Mouse (Mus musculus) embryonic facial prominence, embryonic 15.5 days (tissue): ENCODE results near the gene Clcn5. TPM values are rescaled to one million over a fixed set of nuclear protein-coding genes. Genes with fewer than 3 reads are reported as not detected.

Experiments
- ATAC-seq: fragments of 200-750 bp; cut with Nextera tagmentation; 2 replicates; pipeline ENCODE4 v1.8.0; 2017; ENCODE audit warnings: low read depth, moderate TSS enrichment; ENCODE audit not compliant: insufficient number of reproducible peaks, low FRiP score, low TSS enrichment
- H3K27ac ChIP-seq: fragments of 300-500 bp; sonication (generic); replicated peaks from 2 replicates; pipeline ENCODE4 v1.5.1; 2015; ENCODE audit warnings: mild to moderate bottlenecking, inconsistent platforms
- H3K27me3 ChIP-seq: fragments of 300-500 bp; sonication (generic); 2 replicates; pipeline ENCODE4 v1.6.1; 2015; ENCODE audit warnings: inconsistent platforms
- H3K36me3 ChIP-seq: fragments of 300-500 bp; sonication (generic); 2 replicates; pipeline ENCODE4 v1.6.1; 2015; ENCODE audit warnings: mild to moderate bottlenecking, inconsistent platforms
- H3K4me1 ChIP-seq: fragments of 300-500 bp; sonication (generic); 2 replicates; pipeline ENCODE4 v1.6.1; 2015; ENCODE audit warnings: inconsistent platforms
- H3K4me2 ChIP-seq: fragments of 300-500 bp; sonication (generic); replicated peaks from 2 replicates; pipeline ENCODE4 v1.6.1; 2015; ENCODE audit warnings: mild to moderate bottlenecking, inconsistent platforms
- H3K4me3 ChIP-seq: fragments of 300-500 bp; sonication (generic); replicated peaks from 2 replicates; pipeline ENCODE4 v1.5.1; 2015; ENCODE audit warnings: mild to moderate bottlenecking, inconsistent platforms
- H3K9ac ChIP-seq: fragments of 300-500 bp; sonication (generic); 2 replicates; pipeline ENCODE4 v1.6.1; 2015; ENCODE audit warnings: inconsistent platforms
- H3K9me3 ChIP-seq: fragments of 300-500 bp; sonication (generic); replicated peaks from 2 replicates; pipeline ENCODE4 v1.6.1; 2016; ENCODE audit warnings: inconsistent platforms
- WGBS: fragments of 180-500 bp; shearing (Covaris S2); methylation state at CpG from one replicate; pipeline ENCODE4 v1.1.7; 2015; 5-methylcytosine and 5-hydroxymethylcytosine counted together
- polyA plus RNA-seq: library from polyadenylated mRNA; unstranded; fragments of >200 nt; fragmentation: Nextera tagmentation; extraction: Ambion mirVana; gene quantifications from 2 replicates; pipeline ENCODE4 v1.2.1, GENCODE M21; 2015

The Clcn5 gene
- polyA plus RNA-seq, 1 experiment from 2014 or later = 15.6 TPM

DNA sequence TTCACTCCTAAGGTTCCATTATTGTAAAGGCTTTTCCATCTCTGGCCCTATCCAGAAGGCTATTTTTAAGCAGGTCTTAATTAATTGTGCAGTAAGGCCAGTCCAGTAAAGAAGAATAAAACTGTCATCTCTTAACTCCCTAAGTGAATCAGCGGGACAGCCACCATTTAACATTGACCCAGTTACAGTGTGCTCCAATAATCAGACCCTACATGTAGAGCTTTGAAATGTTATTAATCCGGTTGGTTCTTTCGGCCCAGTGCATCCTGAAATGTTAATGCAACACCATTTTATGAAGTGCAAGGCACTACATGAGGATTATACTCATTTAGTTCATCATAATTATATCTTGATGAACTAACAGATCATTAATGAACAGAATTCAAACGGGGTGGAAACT, 128.3 kb downstream of the Clcn5 start:
- Histone ChIP-seq H3K27me3 (no peaks in the 10 kb centered on the region), H3K9ac (no peak overlapping the region), H3K4me1 (no peaks in the 10 kb centered on the region), H3K9me3 (no peaks in the 10 kb centered on the region), H3K4me3 (no peak overlapping the region), H3K36me3 (no peaks in the 10 kb centered on the region), H3K27ac (no peak overlapping the region), H3K4me2 (no peak overlapping the region)
- no peak for ATAC-seq
- WGBS = 91% methylated on average over 4 of the region's 4 CpGs

DNA sequence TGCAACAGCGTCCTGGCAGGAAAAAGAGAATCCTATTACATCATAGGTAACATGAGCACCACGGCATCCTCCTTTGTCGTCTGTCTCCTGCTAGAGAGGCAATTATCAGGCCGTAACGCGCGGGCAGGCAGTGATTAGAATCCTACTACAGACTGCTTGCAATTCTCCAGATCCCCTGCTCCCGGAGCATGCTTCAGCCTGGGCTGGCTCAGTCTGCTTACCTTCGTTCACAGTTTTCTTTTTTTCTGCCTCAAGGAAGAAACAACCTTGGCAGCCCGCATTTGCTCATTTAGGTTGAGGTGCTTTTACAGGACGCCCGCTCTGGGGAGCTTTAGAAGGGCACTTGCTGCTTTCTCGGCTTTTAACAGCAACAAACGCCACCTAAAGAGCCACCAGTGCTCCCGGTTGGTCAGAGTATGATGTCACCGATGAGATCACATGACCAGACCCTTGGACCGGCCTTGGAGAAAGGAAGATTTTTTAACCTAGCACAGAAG, 130.8 kb downstream of the Clcn5 start:
- Histone ChIP-seq H3K27ac (peak overlapping the region; percentile 65), H3K36me3 (no peaks in the 10 kb centered on the region), H3K4me3 (peak overlapping the region; percentile 34), H3K27me3 (no peaks in the 10 kb centered on the region), H3K9me3 (no peaks in the 10 kb centered on the region), H3K4me2 (peak overlapping the region; percentile 42), H3K4me1 (no peaks in the 10 kb centered on the region), H3K9ac (no peak overlapping the region)
- ATAC-seq = peak; percentile 84
- WGBS = 16% methylated on average over 17 of the region's 17 CpGs

DNA sequence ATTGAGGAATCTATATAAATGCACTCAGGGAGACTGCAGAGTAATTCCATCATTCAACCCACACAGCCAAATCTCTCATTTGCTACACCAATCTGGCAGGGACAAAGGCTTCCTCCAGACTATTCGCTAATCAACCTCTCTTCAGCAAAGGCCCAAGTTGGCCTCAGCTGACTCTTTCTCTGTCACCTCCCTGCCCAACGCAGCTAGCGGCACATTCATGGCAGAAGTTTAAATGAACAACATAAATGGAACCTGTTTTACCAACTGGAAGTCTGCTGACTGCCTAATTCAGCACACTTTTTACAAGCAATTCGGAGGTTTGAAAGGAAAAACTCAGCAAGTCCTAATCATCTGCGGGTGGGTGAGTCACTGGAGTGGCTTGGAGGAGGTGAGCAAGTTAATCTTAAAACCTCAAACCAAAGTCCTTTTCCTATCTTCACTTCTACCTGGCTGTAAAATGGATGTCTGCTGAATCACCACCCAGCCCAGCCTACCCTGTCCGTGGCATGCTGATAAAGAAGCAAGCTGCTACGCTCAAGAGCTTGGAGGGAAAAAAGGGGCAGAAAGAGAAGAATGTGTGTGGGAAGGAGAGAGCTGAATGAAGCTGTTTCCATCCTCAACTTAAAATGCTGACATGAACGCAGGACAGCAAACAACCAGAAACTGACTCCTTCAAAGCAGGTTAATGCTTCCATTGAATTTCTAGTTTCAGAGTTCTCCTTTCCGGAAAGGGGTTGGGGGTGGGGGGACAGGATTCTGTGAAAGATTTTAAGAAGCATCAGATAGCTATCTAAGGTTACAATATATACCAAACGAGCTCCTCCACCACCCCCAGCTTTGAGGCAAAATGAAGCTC, 131.5 kb downstream of the Clcn5 start:
- Histone ChIP-seq H3K27me3 (no peaks in the 10 kb centered on the region), H3K27ac (peak overlapping the region; percentile 65), H3K4me3 (peak overlapping the region; percentile 34), H3K4me2 (peak overlapping the region; percentile 42), H3K9me3 (no peaks in the 10 kb centered on the region), H3K4me1 (no peaks in the 10 kb centered on the region), H3K36me3 (no peaks in the 10 kb centered on the region), H3K9ac (no peak overlapping the region)
- no peak for ATAC-seq
- WGBS = 30% methylated on average over 10 of the region's 10 CpGs

DNA sequence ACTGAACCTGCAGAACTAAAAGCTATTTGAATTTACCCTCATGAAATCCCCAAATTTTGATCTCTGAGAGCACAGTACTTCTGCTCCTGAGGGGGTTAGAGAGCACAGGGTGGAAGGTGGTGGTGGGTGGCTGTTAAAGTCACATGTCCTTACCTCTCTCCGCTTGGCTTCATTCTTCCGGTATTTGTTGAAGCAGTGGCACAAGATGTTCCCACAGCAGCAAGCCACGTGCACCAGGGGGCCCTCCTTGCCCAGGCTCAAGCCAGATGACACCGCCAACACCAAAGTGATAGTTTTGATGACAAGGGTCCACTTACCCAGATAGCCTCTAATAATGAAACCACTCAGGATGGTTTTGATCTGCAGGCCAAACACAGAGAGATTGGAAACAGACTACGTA, 149.0 kb downstream of the Clcn5 start:
- Histone ChIP-seq H3K9me3 (no peaks in the 10 kb centered on the region), H3K27ac (no peak overlapping the region), H3K9ac (no peak overlapping the region), H3K36me3 (no peaks in the 10 kb centered on the region), H3K4me1 (no peaks in the 10 kb centered on the region), H3K4me3 (no peak overlapping the region), H3K27me3 (no peaks in the 10 kb centered on the region), H3K4me2 (no peak overlapping the region)
- no peak for ATAC-seq
- WGBS = 87% methylated on average over 5 of the region's 5 CpGs

DNA sequence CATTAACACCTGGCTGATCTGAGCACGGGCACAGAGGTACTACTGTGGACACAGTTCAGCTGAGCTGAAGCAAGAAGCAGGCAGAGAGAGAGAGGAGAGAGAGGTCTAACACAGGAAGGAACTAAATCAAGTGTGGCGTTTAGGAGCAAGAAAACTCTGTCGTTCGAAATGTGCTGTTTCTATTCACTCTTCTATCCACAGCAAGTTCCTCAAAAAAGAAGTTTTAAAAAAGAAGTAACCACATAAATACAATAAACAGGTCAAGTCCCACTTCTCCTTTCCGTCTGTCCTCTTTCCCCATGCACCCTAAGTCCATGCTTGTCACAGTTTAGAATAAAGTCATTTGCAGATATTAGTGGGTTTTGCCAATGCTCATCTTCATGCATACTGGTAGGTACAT, 150.4 kb downstream of the Clcn5 start:
- H3K27me3 ChIP-seq = no peaks in the 10 kb centered on the region
- H3K4me2 ChIP-seq = no peak overlapping the region
- H3K36me3 ChIP-seq = no peaks in the 10 kb centered on the region
- H3K9me3 ChIP-seq = no peaks in the 10 kb centered on the region
- no peaks in the 10 kb centered on the region for H3K4me1 ChIP-seq
- ATAC-seq = no peak
- no peak overlapping the region for H3K27ac ChIP-seq
- 81% methylated on average over 5 of the region's 5 CpGs for WGBS
- no peak overlapping the region for H3K4me3 ChIP-seq
- no peak overlapping the region for H3K9ac ChIP-seq

DNA sequence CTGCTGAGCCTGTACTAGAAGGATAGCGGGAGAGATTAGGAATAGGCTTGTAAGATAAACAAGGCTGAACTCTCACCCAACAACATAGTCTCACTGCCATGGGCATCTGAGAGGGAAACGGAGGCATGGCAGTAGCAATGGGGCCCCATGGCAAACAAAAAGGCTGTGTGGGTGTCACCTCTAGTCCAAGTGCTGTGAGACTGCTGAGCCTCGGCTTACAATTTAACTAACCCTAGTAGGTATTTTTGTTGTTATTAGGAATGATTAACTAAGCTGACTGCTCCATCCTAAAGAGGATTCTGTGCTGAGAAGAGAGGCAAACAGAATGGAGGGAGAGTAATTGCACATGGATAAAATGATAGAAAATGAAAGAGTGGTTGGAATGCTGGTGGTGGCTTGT, 161.2 kb downstream of the Clcn5 start:
- WGBS = 86% methylated on average over 3 of the region's 3 CpGs
- no peak overlapping the region for H3K4me2 ChIP-seq
- ATAC-seq = no peak

DNA sequence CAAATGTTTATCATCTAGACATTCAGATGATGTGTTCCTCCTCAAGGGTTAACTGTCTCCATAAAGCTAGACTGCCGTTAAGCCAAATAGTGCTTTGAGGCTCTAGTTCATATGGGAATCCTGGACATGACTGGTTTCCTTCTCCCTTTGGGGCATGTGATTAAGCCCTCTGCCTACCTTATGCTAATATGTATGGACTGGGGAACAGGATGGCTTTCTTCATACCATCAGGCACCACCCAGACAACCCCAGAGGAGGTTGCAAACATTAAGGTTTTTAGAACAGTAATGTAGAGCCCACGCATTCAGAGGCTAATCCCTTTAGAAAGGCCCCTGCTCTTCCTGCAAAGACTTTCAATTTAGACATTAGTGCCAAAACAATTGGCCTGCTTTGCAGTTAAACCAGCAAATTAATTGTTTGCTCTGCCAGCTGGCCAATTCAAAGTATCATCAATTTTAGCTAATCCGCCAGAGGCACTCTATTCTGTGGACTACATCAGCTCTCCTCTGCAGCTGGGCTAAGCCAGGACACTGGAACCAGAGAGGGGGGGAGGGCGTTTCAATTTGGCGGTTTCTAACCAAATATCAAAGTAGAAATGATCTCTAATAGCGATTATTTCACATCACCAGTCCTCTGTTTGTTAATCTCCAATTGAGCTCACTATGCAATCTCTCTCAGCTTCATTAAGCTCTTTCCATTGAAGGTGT, 163.0 kb downstream of the Clcn5 start:
- Histone ChIP-seq H3K27me3 (no peaks in the 10 kb centered on the region), H3K36me3 (no peaks in the 10 kb centered on the region), H3K9me3 (no peaks in the 10 kb centered on the region), H3K4me3 (no peak overlapping the region), H3K27ac (no peak overlapping the region), H3K9ac (no peak overlapping the region), H3K4me1 (no peaks in the 10 kb centered on the region), H3K4me2 (no peak overlapping the region)
- ATAC-seq = no peak
- 64% methylated on average over 6 of the region's 6 CpGs for WGBS

More for the DNA sequence above, 161.2 kb downstream of the Clcn5 start:
- Histone ChIP-seq H3K27me3 (no peaks in the 10 kb centered on the region), H3K4me3 (no peak overlapping the region), H3K9me3 (no peaks in the 10 kb centered on the region), H3K4me1 (no peaks in the 10 kb centered on the region), H3K27ac (no peak overlapping the region), H3K36me3 (no peaks in the 10 kb centered on the region), H3K9ac (no peak overlapping the region)

DNA sequence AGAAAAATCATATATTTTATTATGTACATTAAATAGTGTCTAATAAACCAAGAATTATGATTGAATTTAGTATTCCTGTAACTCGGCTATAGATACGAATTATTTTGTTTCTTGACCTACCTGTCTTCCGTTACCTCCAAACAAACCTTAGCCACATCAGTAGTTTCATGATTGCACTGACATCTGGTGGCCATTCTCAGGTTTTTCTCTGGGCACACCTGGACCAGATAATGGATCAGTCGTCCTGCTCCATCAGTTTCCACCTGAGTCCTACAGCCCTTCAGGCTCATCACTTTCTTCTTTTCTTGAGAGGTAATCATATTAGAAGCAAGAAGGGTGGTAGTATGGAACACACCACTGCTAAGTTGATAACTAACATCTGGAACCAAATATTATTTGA, 169.0 kb downstream of the Clcn5 start:
- Histone ChIP-seq H3K27ac (no peak overlapping the region), H3K4me1 (no peaks in the 10 kb centered on the region), H3K4me3 (no peak overlapping the region), H3K9me3 (no peaks in the 10 kb centered on the region), H3K36me3 (no peaks in the 10 kb centered on the region), H3K27me3 (no peaks in the 10 kb centered on the region), H3K4me2 (no peak overlapping the region), H3K9ac (no peak overlapping the region)
- ATAC-seq = no peak
- WGBS = 64% methylated on average over 4 of the region's 4 CpGs

DNA sequence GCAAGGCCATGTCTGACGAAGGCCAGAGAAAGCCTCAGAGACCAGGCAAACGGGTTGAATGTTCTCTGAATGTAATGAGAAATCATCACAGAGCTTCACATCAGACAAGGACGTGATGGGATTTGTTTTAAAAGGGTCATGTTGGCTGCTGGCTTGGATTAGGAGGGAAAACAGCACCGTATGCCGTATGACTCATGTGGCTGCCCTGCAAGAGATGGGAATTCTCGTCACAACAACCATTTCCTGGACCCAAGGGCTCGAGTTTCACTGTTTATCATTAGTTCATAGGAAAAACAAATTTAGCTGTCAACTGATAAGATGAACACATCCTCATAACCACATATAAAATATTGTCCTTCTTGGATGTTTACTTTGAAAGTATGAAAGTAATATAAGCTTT, 173.0 kb downstream of the Clcn5 start:
- no peaks in the 10 kb centered on the region for H3K4me1 ChIP-seq
- H3K27me3 ChIP-seq = no peaks in the 10 kb centered on the region
- H3K4me3 ChIP-seq = no peak overlapping the region
- H3K27ac ChIP-seq = no peak overlapping the region
- H3K9ac ChIP-seq = no peak overlapping the region
- H3K4me2 ChIP-seq = no peak overlapping the region
- H3K36me3 ChIP-seq = no peaks in the 10 kb centered on the region
- no peaks in the 10 kb centered on the region for H3K9me3 ChIP-seq
- 31% methylated on average over 7 of the region's 7 CpGs for WGBS
- no peak for ATAC-seq

DNA sequence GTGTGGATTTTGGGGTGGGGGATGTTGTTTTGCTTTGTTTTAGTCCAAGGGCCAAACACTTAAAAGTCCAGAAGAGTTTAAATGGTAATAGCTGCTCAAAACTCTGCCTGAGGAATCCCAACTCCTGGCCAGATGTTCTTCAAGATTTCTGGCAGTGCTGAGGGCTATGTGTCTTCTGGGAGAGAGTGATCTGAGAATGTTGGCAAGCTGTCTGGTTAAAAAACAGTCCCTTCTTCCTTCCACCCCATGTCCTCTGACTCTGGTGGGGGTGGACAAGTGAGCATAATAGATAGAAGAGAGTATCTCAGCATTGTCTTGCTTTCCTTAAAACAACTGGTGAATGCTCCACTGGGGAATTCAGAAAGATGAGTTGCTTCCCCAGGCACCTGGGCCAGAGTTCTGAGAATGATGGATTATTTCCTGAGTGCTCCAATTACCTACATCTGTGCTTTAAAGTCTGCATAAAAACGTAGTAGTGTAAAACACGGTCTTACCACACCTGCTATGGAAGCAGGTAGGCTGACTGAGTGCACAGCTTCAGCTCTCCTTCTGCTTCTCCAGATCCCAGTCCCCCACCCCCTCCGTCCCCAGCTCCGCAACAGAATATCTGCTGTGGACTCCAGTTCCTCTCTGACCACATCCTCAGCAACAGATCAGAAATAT, 197.4 kb downstream of the Clcn5 start:
- Histone ChIP-seq H3K27ac (no peak overlapping the region), H3K27me3 (no peaks in the 10 kb centered on the region), H3K9ac (no peak overlapping the region), H3K4me1 (no peaks in the 10 kb centered on the region), H3K4me2 (no peak overlapping the region), H3K36me3 (no peaks in the 10 kb centered on the region), H3K9me3 (no peaks in the 10 kb centered on the region), H3K4me3 (no peak overlapping the region)
- ATAC-seq = no peak
- 64% methylated on average over 4 of the region's 4 CpGs for WGBS

DNA sequence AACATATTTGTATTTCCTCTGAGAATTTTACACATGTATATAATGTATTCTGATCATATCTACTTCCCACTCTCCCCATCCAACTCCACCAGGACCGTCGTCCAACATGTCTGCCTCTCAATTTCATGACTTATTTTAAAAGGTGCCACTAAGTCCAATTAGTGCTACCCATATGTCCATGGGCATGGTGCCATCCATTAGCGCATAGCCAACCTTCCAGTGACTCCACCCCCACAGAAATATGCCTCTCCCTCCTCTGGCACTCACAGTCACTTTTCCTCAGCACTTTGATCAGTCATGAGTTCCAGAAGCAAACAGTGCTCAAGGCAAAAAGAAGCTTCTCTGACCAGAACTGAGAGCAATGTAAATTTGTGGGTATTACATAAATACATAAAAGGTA, 204.3 kb downstream of the Clcn5 start:
- no peak for ATAC-seq
- Histone ChIP-seq H3K4me3 (no peak overlapping the region), H3K27ac (no peak overlapping the region), H3K27me3 (no peaks in the 10 kb centered on the region), H3K9me3 (no peaks in the 10 kb centered on the region), H3K9ac (no peak overlapping the region), H3K4me1 (no peaks in the 10 kb centered on the region), H3K36me3 (no peaks in the 10 kb centered on the region), H3K4me2 (no peak overlapping the region)
- 90% methylated on average over 3 of the region's 3 CpGs for WGBS
